Mouse (Mus musculus) layer of hippocampus, adult 2 months (tissue): Measurements from ENCODE around the gene Prr5l. TPM values are rescaled to one million over a fixed set of nuclear protein-coding genes. Genes with fewer than 3 reads are reported as not detected.
A peak's percentile ranks its signal among the peaks of the same experiment; 100 is the strongest.

Source experiments
- DNase-seq, 2 experiments: peaks; one replicate each; pipeline ENCODE4 v3.0.0; 2022; ENCODE audit warnings: low spot score in 2 of 2
- H3K27ac ChIP-seq: fragments of 200-600 bp; 2 replicates; pipeline ENCODE4 v1.8.1; 2022
- H3K4me3 ChIP-seq: fragments of 200-600 bp; 2 replicates; pipeline ENCODE4 v1.8.1; 2022; ENCODE audit warnings: mild to moderate bottlenecking
- CTCF ChIP-seq: fragments of 200-600 bp; conservative IDR thresholded peaks from 2 replicates; pipeline ENCODE4 v1.8.1; 2022; ENCODE audit warnings: antibody characterized with exemption, mild to moderate bottlenecking, moderate library complexity
- total RNA-seq, 2 experiments: library from RNA; stranded (reverse); gene quantifications; 2 replicates each; pipeline ENCODE4 v1.2.3; 2021

The Prr5l gene
- total RNA-seq, 2 experiments from 2014 or later = 7.2 to 9.5 TPM

DNA sequence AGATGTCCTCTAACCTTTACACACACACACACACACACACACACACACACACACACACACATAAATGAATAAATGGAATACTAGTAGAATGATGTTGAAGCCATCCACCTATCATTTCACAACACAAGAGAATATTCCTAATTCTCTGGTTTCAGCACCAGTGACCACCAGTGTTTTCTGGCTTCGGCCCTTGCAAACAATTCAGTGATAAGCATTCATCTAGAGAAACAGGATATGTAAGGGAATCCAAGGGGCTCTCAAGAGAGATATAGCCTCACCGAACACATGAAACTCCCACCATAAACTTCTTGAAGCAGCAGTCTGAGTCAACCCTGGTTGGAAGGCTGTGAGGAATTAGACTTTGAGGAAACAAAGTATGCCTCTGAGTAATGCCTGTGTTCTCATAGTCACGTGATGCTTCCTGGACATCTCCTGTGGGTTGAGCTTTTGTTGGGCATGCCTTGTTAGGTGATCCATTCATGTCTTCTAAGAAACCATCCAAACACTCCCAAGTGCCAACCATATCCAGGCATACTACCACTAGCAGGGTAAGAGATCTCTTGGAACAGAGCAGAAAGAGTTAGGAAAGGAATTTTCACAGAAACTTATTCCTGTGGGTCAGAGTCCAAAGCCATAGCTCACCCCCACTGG, 55.8 kb downstream of the Prr5l start:
- no peak for DNase-seq
- no peak for TF ChIP-seq CTCF
- Histone ChIP-seq H3K27ac (no peak overlapping the region), H3K4me3 (no peak overlapping the region)

DNA sequence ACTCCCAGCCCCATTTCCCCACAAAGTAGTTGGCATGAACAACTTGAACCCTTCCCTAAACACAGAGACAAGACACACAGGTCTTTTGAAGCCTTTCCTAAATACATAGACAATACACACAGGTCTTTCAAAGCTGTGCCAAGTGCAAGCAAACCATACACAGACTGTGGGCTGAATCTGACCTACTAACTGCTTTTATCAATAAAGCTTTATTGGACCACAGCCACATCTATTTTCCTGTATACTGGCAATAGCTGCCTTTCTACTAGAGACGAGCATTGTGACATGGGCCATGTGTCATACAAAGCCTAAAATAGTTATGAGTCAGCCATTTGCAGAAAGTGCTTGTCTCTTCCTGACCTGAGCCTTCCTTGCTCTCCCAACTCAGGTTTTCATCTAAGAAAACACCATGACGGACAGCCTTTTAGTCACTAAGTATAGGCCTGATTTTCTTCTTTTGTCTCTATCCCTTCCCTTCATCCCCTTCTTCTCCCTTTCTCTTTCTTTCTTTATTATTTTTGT, 56.6 kb downstream of the Prr5l start:
- Histone ChIP-seq H3K27ac (no peak overlapping the region), H3K4me3 (no peak overlapping the region)
- DNase-seq = no peak
- no peak for TF ChIP-seq CTCF

DNA sequence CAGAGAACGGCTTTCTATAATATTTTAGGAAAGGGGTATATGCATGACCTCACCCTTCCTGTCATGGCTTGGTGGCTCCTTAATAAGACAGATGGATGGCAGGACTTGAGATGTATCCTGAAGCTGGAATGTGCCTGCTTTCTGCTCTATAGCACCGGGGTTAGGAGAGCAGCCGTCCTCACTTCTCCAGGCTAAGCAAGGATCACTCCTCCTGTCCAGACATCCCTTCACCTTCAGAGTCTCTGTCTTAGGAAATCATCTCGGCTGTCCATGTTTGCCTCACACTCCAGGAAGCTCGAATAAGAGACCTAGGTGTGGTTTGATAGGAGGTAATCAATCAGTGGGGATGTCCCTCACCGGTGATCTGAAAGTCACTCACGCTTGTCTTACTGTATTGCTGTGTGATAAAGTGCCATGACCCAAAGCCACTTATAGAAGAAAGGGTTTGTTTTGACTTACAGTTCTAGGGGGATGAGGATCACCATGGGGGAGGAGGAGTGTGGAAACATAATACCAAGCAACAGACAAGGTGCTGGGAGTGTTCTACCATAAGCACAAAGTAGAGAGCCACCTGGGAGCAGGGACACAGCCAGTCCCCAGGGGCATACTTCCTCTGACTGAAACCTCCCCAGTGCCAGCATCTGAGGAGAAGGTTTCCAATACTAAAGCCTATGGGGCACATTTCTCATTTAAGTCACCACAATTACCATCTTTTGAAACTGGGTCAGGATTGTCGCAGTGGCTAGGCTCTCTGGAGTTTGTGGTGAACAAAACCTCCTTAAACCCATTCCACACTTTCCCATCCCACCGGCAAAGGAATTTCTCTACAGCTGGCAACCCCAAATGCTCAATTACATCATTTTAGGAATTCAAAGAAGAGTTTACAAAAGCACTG, 57.4 kb downstream of the Prr5l start:
- Histone ChIP-seq H3K27ac (no peak overlapping the region), H3K4me3 (no peak overlapping the region)
- TF ChIP-seq CTCF = no peak
- DNase-seq = no peak

DNA sequence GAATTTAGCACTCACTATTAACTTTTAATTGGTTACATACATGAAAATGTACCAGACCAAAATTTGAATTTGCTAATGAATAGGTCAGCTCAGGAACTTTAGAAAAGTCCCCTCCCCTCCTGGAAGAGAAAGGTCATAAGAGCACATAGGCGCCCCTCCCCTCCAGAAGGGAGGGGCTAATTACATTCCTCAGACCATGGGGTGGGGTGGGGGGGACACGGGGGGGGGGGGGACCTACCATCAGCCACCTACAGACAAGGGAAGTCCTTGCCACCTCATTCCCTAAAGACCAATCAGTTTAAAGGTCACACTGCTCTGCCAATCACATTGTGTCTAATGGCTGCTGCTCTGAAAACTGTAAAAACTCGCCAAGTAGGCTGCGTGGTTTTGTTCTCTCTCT, 59.0 kb downstream of the Prr5l start:
- Histone ChIP-seq H3K27ac (no peak overlapping the region), H3K4me3 (no peak overlapping the region)
- no peak for DNase-seq
- no peak for TF ChIP-seq CTCF

DNA sequence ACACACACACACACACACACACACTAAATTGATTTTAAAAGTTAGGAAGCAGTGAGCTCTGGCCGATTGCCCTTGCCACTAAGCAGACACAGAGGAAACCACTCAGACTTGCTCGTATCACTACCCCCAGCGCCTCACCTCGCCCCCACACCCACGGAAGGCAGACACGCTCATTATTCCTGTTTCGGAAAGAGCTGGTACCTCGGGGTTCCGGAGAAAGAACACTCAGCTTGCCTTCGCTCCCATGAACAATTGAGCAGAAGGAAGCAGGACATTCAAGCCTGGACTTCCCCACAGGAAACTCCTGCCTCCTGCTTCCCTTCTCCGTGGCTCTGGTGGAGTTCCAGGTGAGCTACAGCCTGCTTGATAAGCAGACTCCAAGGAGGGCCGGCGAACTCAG, 60.0 kb downstream of the Prr5l start:
- TF ChIP-seq CTCF = no peak
- Histone ChIP-seq H3K4me3 (no peak overlapping the region), H3K27ac (no peak overlapping the region)
- DNase-seq = no peak

DNA sequence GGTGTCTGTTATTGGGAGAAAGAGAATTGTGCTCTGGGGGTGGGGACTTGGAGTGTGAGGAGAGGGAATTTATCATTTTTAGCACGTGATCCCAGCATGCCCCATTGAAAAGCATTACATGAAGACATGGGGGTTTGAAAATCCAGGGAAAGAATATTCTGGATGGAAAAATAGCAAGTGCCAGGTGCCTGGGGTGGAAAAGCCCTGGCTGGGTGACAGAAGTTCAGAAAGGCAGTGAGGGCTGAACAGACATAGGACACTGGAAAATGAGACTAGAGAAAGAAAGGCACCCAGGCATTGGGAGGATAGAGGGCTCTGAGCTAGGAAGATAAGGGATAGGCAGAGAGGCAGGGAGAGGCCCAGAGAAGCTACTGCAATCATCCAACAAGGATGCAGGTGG, 62.0 kb downstream of the Prr5l start:
- Histone ChIP-seq H3K4me3 (no peak overlapping the region), H3K27ac (no peak overlapping the region)
- TF ChIP-seq CTCF = no peak
- no peak for DNase-seq

DNA sequence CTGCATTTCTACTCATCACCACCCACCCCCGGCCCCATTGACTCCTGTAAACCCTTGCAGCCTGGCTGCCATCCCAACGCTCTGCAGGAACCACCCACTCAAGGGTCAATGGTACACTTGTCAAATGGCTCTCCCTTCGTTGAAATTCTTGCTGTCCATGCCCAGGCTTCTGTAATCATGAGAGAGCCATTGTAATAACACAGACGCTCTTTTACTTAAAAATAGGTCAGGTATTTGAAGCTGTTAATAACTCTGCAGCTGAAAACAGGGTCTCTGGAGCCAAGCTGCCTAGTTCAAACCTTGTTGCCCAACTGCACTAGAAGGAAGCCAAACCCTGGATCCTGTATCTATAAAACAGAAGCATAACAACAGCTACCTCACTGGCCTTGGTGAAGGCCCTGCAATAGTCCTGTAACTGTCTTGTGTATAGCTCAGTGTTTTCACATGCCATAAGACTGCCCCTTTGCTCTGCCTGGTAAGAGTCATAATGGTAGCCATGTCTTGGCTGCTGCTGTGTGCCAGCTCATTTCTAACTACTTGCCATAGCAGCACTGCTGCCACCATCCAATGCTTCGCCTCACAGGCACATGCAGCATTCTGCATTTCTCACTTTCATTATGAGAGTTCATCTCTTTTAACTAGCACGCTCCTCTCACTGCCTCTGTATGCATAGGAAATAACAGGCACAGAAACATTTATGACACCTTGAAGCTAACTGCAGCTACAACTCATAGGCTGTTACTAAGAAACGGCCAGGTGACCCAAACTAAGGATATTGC, 63.7 kb downstream of the Prr5l start:
- Histone ChIP-seq H3K27ac (no peak overlapping the region), H3K4me3 (no peak overlapping the region)
- no peak for TF ChIP-seq CTCF
- DNase-seq = no peak

DNA sequence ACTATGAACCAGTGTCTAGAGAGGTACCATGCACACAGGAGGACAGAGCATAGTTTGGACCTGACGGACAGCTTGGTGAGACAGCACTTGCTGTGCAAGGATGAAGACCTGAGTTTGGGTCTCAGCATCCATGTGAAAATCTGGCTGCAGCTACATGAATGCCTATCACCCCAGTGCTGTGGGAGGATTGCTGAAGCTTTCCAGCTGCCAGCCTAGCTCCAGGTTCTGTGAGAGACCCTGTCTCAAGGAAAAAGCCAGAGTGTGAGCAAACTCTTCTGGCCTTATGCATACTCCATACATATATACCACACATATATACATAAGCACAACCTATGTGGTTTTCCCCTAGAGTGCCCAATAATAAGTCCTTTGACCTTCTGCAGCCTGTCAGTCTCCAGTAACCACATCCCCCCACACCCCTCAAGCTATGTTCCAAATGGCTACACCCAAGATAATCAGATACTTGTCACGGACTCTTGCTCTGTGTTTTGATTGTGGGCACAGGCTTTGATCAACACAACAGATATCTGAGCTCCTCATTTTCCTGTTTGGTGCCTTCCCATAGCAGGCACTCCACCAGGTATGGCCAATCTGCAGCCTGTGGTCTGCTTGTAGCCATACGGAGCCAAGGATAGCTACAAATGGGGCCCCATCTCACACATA, 66.0 kb downstream of the Prr5l start:
- Histone ChIP-seq H3K27ac (no peak overlapping the region), H3K4me3 (no peak overlapping the region)
- no peak for TF ChIP-seq CTCF
- DNase-seq = no peak

DNA sequence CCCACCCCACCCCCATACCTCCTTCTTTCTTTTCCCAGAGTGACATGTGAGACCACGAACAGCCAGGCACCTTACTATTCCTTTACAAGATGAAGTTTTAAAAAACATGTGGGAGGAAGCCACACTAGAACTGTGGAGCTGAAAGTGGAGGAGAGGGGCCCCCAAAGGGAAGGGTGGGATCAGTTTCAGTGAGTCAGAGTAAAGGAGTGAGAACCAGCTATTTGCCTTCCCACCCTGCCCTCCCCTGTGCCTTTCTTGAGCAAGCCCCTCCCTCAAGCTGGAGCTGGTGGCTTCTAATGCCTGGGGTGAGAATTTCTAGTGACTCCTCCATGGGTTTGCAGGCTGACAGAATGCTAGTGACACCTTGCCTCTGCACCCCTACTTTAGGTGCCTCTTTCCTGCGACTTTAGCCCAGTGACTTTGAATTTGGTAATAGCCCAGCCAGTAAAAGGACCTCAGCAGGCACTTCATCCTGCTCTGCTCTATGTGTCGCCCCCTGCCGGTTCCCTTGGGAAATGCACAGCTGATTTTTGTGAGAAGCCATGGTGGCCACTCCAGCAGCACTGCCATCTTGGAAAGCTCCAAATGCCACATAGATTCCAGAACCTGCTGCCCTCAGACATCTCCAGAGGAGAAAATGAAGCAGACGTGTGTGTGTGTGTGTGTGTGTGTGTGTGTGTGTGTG, 67.4 kb downstream of the Prr5l start:
- peak; percentile 64 for TF ChIP-seq CTCF
- DNase-seq = no peak
- H3K4me3 ChIP-seq = no peak overlapping the region
- no peak overlapping the region for H3K27ac ChIP-seq

DNA sequence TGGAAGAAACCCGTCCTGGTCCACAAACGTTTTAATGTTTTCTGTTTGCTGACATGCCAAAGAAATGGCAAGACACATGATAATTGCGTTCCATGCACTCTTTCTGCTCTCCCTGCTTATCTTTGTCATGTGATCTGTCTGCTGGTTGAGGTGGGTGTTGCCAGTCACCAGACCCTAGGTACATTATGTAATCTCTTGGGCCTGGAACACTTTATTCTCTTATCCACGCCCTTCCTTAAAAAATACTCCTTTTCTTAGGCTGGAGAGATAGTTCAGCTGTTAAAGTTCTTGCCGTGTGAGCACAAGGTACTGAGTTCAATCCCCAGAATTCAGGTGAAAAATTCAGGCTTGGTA, 68.6 kb downstream of the Prr5l start:
- no peak for DNase-seq
- no peak for TF ChIP-seq CTCF
- H3K4me3 ChIP-seq = no peak overlapping the region
- H3K27ac ChIP-seq = no peak overlapping the region

DNA sequence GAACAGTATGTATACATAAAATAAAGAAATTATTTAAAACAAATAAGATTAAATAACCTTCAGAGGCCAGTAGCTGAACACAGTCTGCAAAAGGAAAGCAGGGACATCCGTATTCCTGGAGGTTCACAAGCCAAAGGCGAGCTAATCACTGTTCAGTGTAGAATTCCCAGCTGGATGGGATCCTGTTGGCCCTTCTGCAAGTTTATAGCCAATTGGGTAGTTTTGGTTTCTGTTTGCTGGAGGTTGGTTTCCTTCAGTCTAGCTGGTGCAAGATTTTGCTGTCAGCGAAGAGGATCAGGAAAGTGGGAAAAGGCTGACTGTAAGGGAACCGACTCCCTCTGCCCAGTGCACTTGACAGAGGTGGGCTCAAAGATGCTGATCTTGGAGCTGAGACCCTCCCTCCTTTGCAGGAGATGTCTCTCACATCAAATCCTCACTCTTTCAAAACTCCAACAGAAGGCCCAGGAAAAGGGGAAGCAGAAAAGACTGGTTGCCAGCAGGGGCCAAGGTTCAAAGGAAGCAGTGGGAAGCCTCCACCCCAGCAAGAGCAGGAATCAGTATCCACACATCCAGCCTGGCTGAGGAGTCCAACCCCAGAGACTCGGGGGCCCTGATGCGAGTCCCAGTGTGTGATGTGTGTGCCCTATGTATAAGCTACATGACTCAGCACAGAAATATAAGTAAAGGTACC, 69.1 kb downstream of the Prr5l start:
- Histone ChIP-seq H3K4me3 (no peak overlapping the region), H3K27ac (no peak overlapping the region)
- no peak for DNase-seq
- TF ChIP-seq CTCF = no peak

DNA sequence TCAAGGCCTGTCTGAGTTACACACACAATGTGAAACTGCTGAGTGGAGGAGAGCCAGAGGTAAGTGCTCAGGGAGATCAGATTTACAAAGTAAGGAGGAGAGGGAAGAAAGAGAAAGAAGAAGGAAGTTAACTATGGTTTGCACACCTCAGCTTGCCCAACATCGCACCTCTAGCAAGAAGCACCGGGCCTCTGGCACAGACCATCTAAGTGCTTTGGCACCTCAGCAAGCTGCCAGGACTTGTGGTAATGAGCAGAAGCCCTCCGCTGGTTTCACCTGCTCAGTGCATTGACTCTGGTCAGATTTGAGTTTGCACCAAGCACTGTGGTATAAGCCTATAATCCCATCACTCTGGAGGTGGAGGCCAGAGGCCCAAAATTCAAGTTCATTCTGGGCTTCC, 70.9 kb downstream of the Prr5l start:
- Histone ChIP-seq H3K27ac (no peak overlapping the region), H3K4me3 (no peak overlapping the region)
- no peak for TF ChIP-seq CTCF
- DNase-seq = no peak
